Mouse (Mus musculus) layer of hippocampus, adult 9-11 months (tissue): ENCODE results near the gene Traf4.
"Not testable (repeated sequence)": the region's sequence is repeated elsewhere in the genome, so short reads cannot be mapped to it uniquely, and the experiment has no call there.

Experiments used
- DNase-seq: peaks from one replicate; pipeline ENCODE4 v3.0.0; 2022

Traf4 gene

GRCm38 (mm10) chr11:78135314-78135713, 30.1 kb downstream of the Traf4 start:
- DNase-seq = not testable (repeated sequence)

GRCm38 (mm10) chr11:78134344-78134743, 31.0 kb downstream of the Traf4 start:
- DNase-seq = peak; percentile 45

DNA sequence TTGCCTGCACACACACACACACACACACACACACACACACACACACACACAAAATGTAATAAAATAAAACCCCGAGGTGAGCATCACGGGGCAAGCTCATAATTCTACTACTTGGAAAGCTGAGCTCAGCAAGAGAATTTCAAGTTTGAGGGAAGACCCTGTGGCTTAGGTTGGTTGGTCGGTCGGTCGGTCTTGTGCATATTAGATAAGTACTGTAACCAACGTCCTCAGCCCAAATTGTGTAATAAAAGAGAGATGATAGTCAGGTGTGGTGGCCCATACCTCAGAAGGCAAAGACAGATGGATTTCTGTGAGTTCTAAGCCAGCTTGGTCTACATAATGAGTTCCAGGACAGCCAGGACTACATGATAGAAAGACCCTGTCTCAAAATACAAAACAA, 31.5 kb downstream of the Traf4 start:
- DNase-seq = no peak

DNA sequence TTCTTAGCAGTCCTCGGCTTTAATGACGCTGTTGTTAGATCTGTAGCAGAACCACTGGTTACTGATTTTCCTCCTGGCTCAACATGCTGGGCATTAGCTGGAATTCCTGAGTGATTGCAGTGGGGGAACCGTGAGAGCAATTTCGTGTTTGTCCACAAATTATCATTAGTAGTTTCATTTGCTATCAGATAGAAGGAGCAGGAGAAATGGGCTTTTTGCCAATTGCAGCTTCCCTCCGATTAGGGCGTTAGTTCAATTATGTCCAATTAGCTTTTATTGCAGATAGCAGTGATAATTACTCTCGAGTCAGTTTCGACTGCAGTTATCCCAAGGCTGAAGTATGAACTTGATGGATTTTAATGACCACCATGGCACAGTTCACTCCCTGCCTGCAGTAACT, 35.9 kb downstream of the Traf4 start:
- DNase-seq = no peak

- no peak for DNase-seq
Measured at GRCm38 (mm10) chr11:78126739-78127138, 38.6 kb downstream of the Traf4 start.

GRCm38 (mm10) chr11:78125691-78126090, 39.7 kb downstream of the Traf4 start:
- no peak for DNase-seq

- no peak for DNase-seq
Measured at GRCm38 (mm10) chr11:78123782-78124181, 41.6 kb downstream of the Traf4 start.

GRCm38 (mm10) chr11:78122815-78123214, 42.6 kb downstream of the Traf4 start:
- no peak for DNase-seq

- DNase-seq = no peak
Measured at GRCm38 (mm10) chr11:78121176-78121575, 44.2 kb downstream of the Traf4 start.

DNA sequence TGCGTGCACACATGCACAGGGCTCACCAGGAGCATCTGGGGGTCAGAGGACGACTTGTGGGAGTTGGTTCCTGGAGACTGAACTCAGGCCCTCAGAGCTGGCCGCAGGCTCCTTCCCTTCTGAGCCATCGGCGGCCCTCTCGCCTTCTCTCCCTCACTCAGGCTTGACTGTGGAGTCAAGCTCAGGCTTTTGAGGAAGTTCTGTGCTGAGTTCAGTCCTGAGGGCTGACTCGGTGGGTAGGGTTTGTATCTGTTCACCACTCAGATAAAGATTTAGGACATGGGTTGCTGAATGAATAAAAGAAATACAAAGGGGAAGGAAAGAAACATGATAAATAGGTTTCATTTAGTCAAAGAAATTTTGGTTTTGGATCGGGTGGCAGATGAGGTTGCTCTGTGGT, 45.5 kb downstream of the Traf4 start:
- DNase-seq = no peak

DNA sequence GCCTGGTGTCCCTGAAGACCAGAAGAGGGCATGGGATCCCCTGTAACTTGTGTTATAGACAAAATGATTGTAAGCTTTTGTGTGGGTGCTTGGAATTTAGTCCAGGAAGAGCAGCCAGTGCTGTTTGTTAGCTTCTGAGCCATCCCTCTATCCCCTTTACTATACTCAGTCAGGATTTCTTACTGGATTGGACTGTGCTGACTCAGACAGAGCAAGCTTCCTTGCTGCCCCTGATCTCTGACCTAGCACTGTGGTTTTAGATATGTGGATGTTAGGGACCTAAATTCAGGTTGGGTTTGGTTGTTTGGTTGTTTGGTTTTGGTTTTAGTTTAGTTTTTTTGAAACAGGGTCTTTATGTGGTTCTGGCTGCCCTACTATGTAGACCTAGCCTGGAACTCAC, 46.9 kb downstream of the Traf4 start:
- DNase-seq = no peak

DNA sequence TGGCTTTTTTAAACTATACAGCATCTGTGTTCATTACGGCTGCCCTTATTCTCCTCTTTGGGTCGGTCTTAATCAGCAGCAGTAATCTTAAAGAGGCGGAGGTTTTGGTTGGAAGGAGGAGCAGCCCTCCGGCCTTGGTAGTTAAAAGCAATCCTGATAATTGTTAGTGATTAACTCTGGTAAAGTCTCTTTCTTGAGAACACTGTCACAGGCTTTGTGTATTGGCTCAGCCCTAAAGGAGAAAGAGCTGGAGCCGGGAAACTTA, 49.3 kb downstream of the Traf4 start:
- no peak for DNase-seq

DNA sequence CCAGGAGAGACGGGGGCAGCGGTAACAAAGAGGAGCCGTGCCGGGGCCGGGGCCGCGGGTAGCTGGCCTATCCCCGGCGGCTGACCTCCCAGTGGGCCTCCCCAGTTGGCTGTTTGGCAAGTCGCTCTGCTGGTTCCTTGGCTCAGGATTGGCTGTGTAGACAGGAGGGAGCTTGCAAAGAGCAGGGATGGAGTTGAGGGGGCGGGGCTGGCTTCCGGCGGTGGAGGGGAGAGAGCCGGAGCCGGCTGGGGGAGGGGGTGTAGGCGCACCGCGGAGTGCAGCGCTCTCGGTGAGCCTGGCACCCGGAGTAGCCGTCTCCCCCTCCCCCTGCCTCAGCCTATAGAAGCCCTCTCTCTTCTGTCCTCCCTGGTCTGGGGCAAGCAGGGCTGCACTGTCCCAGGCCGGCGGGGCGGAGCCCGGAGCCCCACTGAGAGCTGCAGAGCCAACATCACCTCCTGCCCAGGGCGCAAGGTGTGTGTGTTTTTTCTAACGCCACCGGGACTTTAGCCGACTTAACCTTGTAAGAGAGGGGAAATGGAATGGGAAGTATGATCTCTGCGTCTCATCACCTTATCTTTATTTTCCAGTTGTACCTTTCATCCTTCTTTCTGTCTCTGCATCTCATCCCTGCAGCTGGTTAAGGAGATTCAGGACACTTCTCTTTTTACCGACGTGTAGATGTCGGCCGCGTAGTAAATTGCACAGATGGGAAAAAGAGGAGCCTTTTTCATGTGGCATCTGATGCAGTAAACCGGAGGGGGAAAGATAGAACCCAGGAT, 49.8 kb downstream of the Traf4 start:
- peak; percentile 96 for DNase-seq

DNA sequence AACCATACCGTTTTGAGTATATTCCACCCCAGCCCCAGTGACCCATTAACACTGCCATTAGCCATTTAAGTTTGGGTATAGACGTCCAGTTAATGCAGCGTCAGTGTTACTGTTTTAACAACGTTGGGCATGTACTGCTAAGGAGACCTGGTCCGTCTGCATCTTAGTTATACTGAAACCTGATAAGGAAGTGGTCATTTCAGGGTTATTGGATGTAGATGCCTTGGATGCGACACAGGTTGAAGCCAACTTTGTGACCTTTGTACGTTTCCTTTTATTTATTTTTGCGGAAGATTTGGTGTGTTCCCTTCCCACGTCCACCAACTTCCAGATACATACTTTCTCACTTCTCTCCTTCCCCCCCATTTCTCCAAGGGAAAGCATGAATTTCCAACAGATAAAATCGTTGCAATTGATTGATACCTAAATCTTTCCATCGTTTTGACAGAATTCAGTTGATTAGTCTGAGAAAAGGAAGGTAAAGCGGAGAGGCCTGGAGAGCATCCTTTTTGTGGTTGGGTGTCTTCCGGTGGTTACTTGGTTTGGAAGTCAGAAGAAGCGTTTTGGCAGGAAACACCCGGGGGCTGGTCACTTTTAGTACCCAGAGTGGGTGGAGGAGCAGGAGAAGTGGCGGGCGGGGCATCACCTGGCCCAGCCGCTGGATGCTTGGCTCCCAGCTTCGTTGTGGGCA, 50.6 kb downstream of the Traf4 start:
- no peak for DNase-seq

DNA sequence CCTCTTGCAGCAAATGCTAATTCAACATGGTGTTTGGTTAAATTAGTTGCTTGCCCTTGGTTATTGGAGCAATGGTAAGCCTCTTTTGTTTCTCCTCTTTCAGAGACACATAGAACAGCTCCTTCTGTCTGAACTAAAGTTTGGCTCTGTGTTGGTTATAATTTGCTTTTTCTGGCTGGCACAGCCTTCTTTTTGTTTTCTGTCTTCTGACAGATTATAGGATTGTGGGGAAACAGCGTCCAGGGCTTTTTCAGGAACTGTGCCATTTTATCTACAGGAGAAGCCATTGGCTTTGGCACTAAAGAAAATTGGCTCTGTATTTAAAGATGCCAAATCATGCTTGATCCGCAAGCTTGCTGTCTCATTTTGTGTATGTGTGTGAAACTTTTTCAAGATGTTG, 51.8 kb downstream of the Traf4 start:
- DNase-seq = peak; percentile 34
